8 mouse cellular contexts compared by ENCODE assay signal in genomic region chr2:33218903-33219625, GRCm38 (mm10). TPM values are rescaled to one million over a fixed set of nuclear protein-coding genes. Genes with fewer than 3 reads are reported as not detected.
A peak's percentile ranks its signal among the peaks of the same experiment; 100 is the strongest.
DNase-seq lines count a peak whose midpoint lies in the region; ATAC-seq and TF ChIP-seq lines count a peak whose summit lies in the region.

No protein-coding gene starts in this region.

- H3K9ac ChIP-seq in hindbrain, embryonic 11.5 days (ENCODE audit: low read depth, low read length), result no peak overlapping the region
- H3K9ac ChIP-seq in hindbrain, embryonic 16.5 days (ENCODE audit: low read depth, low read length), result no peak overlapping the region
- H3K9ac ChIP-seq in liver, embryonic 14.5 days (replicated peaks), result no peak overlapping the region

- DNase-seq in hindbrain, embryonic 11.5 days (ENCODE audit: low spot score), result peak; percentile 58
- peak; percentile 34 for DNase-seq in urinary bladder, postnatal 25 days (ENCODE audit: low spot score)
- no peak for DNase-seq in urinary bladder, postnatal 10 days (ENCODE audit: low spot score)
- peak in 1 of 3 experiments; percentile 10 for DNase-seq in liver, embryonic 14.5 days (ENCODE audit: low read depth in 3 of 3, low spot score in 3 of 3)
- DNase-seq in thymus, postnatal 36 days, result peak; percentile 44
- no peak for DNase-seq in ovary, adult 18-20 months (ENCODE audit: low spot score)

- H3K4me2 ChIP-seq in hindbrain, embryonic 11.5 days (replicated peaks; ENCODE audit: low read depth, low read length), result no peak overlapping the region
- no peak overlapping the region for H3K4me2 ChIP-seq in hindbrain, embryonic 16.5 days (ENCODE audit: low read length)
- H3K4me2 ChIP-seq in liver, embryonic 14.5 days (ENCODE audit: low read depth), result no peak overlapping the region

- no peak for TF ChIP-seq CTCF in embryonic fibroblast, embryonic 13.5 days (IDR thresholded peaks at IDR 0.05; ENCODE audit: borderline replicate concordance, insufficient read depth, low read length)
- peak; percentile 64 for TF ChIP-seq CTCF in liver, embryonic 14.5 days (IDR thresholded peaks at IDR 0.05; ENCODE audit: low read depth)

- no peak overlapping the region for H3K27ac ChIP-seq in hindbrain, embryonic 11.5 days (ENCODE audit: low read depth, low read length)
- H3K27ac ChIP-seq in hindbrain, embryonic 16.5 days (ENCODE audit: low read depth, low read length), result no peak overlapping the region
- peak overlapping the region; percentile 63; the same call in 1 of the 2 replicates for H3K27ac ChIP-seq in embryonic fibroblast, embryonic 13.5 days (ENCODE audit: insufficient read depth, low read length)
- H3K27ac ChIP-seq in liver, embryonic 14.5 days, result no peak overlapping the region

- no peaks in the 10 kb centered on the region for H3K36me3 ChIP-seq in hindbrain, embryonic 11.5 days (ENCODE audit: control insufficient read depth, insufficient read depth, low read length)
- no peaks in the 10 kb centered on the region for H3K36me3 ChIP-seq in hindbrain, embryonic 16.5 days (ENCODE audit: control insufficient read depth, insufficient read depth, low read length)
- no peaks in the 10 kb centered on the region for H3K36me3 ChIP-seq in liver, embryonic 14.5 days (replicated peaks; ENCODE audit: control insufficient read depth, insufficient read depth, low read depth)

- no peak overlapping the region for H3K4me3 ChIP-seq in hindbrain, embryonic 11.5 days (ENCODE audit: low read depth, low read length)
- no peak overlapping the region for H3K4me3 ChIP-seq in hindbrain, embryonic 16.5 days (ENCODE audit: low read length)
- no peak overlapping the region for H3K4me3 ChIP-seq in embryonic fibroblast, embryonic 13.5 days (ENCODE audit: insufficient read depth, low read length)
- H3K4me3 ChIP-seq in liver, embryonic 14.5 days (ENCODE audit: insufficient read depth in 1 of 2, low read depth in 2 of 2, low read length in 2 of 2), result no peak overlapping the region

- TF ChIP-seq POLR2A in embryonic fibroblast, embryonic 13.5 days (IDR thresholded peaks at IDR 0.05; ENCODE audit: low read depth, low read length), result no peak

- no peaks in the 10 kb centered on the region for H3K9me3 ChIP-seq in hindbrain, embryonic 11.5 days (ENCODE audit: control insufficient read depth, low read length)
- no peaks in the 10 kb centered on the region for H3K9me3 ChIP-seq in hindbrain, embryonic 16.5 days (ENCODE audit: control insufficient read depth, low read length)
- H3K9me3 ChIP-seq in liver, embryonic 14.5 days (ENCODE audit: control insufficient read depth, low read length), result no peaks in the 10 kb centered on the region

- ATAC-seq in hindbrain, embryonic 11.5 days (ENCODE audit: low FRiP score), result no peak
- no peak for ATAC-seq in hindbrain, embryonic 16.5 days
- no peak for ATAC-seq in liver, embryonic 14.5 days (ENCODE audit: insufficient read depth)

- WGBS in hindbrain, embryonic 11.5 days, result 65% methylated on average over 11 of the region's 11 CpGs
- 67% methylated on average over 11 of the region's 11 CpGs for WGBS in hindbrain, embryonic 16.5 days
- WGBS in liver, embryonic 14.5 days (ENCODE audit: insufficient replicate concordance), result 58% methylated on average over 11 of the region's 11 CpGs

- peaks cover 6% of the 10 kb centered on the region for H3K4me1 ChIP-seq in hindbrain, embryonic 11.5 days (replicated peaks; ENCODE audit: control insufficient read depth, insufficient read depth, low read length)
- peaks cover 29% of the 10 kb centered on the region for H3K4me1 ChIP-seq in hindbrain, embryonic 16.5 days (ENCODE audit: control insufficient read depth, insufficient read depth, low read depth, low read length)
- H3K4me1 ChIP-seq in embryonic fibroblast, embryonic 13.5 days (ENCODE audit: control insufficient read depth, insufficient read depth, low read length), result peaks cover 26% of the 10 kb centered on the region
- H3K4me1 ChIP-seq in liver, embryonic 14.5 days (replicated peaks; ENCODE audit: control insufficient read depth in 2 of 2, insufficient read depth in 2 of 2, low read length in 1 of 2), result peaks cover 0 to 4% of the 10 kb centered on the region in 2 experiments; a peak in 1 of 4 replicates

- no peak for TF ChIP-seq EP300 in liver, embryonic 14.5 days (IDR thresholded peaks at IDR 0.05; ENCODE audit: low read depth)

- H3K27me3 ChIP-seq in hindbrain, embryonic 11.5 days (ENCODE audit: control insufficient read depth, insufficient read depth, low read length), result no peaks in the 10 kb centered on the region
- no peaks in the 10 kb centered on the region for H3K27me3 ChIP-seq in hindbrain, embryonic 16.5 days (replicated peaks; ENCODE audit: control insufficient read depth, insufficient read depth, low read length)
- no peaks in the 10 kb centered on the region for H3K27me3 ChIP-seq in liver, embryonic 14.5 days (ENCODE audit: control insufficient read depth, insufficient read depth, low read length)

RNA-seq across cellular contexts. Expression of gene Angptl2, which starts 3.2 kb away (rescaled TPM):
- polyA plus RNA-seq in hindbrain, embryonic 11.5 days (2014; fragmentation: Nextera tagmentation; extraction: Ambion mirVana), result 19.9 and 21.3 TPM in 2 replicates
- 13.4 and 20.5 TPM in 2 replicates for polyA plus RNA-seq in hindbrain, embryonic 16.5 days (2015; fragmentation: Nextera tagmentation; extraction: Ambion mirVana)
- polyA plus RNA-seq in embryonic fibroblast, embryonic 13.5 days (2011; ENCODE audit: insufficient read length, low read depth, missing spikeins), result 116 and 161 TPM in 2 replicates
- 1.8 and 1.9 TPM in 2 replicates for polyA plus RNA-seq in liver, embryonic 14.5 days (2012; rRNA removed)
- polyA plus RNA-seq in liver, embryonic 14.5 days (2014; fragmentation: Nextera tagmentation; extraction: Ambion mirVana), result 1.3 and 1.4 TPM in 2 replicates

Comparison
In these comparisons a context has a peak if more than half of its experiments do, and no peak if none do; other contexts are left out.
1. DNase-seq: peak in hindbrain, embryonic 11.5 days (single experiment), urinary bladder, postnatal 25 days (single experiment) and thymus, postnatal 36 days (2 of 2); none in urinary bladder, postnatal 10 days (single experiment) and ovary, adult 18-20 months (single experiment).